Mouse (Mus musculus): Measurements from ENCODE around the gene Plvap.
A peak's percentile ranks its signal among the peaks of the same experiment; 100 is the strongest.

Plvap gene

DNA sequence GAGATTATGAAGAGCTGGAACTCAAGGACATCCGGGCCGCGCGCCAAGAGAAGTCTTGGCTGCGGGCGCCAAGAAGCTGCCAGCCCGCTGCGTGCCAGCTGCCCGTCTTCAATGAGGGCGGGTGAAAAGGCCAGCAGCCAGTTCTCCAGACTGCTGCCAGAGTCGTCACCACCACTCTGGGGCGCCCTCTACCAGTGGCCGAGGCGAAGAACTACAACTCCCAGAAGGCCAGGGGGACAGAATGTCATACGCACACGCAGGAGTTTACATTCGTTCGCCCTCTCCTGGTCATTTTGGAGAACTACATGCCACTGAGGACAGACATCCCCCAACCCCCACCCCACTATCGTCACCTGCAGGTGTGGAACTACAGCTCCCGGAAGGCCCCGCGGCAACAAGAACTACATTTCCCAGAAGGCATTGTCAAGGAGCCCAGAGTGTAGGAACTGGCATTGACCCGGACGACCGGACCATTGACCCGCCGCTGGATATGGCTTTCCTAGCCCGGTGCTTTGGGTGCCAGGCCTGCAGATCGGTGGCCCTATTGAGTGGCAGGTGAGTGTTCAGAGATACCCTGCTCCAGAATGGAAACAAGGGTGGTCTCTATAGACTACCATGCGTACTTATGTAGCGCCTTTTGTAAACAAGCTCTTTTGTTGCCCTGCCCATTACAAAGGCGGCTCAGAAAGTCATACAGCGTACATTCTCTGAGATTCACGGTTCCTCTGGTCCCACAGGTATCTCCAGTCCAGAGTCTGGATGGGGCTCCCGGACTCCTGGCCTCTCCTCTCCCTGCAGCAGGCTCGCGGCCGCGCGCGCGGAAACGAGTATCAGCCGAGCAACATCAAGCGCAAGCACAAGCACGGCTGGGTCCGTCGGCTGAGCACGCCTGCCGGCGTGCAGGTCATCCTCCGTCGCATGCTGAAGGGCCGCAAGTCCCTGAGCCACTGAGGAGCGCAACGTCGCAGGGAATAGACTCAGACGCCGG, 46.7 kb downstream of the Plvap start, which contains the start of gene Mrpl34:
Gene Mrpl34 (plus strand): TSS at position 447 of the 988 bp plus-strand sequence.
- DNase-seq = peak; percentile 100

DNA sequence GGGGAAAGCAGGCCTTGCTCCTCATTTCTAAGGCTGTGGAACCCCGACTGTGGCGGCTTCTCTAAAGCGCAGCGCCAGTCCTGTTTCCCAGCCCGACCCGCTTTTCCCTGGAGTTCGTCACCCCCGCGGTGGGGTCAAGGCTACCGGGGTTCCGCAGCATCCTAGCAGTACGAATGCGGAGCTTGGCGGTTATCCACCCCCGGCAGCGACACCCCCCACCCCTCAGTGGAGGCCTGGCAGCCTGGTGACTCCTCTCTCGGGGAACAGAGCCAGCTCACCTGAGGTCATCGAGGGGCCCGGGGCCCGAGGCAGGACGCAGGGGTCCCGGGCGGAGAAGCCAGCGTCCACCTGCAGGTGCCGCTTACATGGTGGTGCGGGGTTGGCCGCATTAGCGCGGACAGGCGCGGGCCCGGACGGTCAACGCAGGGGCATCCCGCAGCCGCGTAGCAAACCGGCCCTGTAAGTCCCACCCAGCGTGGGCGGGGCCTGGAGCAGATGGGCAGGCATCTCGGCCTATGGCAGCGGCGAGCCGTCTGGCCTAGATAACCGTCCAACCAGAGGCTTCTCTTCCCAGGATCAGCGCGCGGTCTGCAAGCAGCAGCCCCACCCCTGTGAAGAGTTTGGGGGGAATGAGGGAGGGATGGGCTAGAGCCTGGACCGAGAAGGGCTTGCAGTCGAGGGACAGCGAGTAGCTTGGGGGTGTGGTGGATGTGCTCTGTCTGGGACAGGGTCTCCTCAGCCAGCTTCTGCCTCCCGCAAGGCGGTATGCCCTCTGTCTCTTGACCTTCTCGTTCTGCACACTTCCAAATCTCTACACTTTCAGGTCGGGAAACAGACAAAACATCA, 48.1 kb downstream of the Plvap start, which contains the start of gene Abhd8:
Gene Abhd8 (minus strand): TSS at position 468 of the 846 bp plus-strand sequence.
- peak; percentile 100 for DNase-seq

- peak; percentile 98 for DNase-seq
Observed at GRCm38 (mm10) chr8:71462786-71463185, 48.8 kb downstream of the Plvap start.

GRCm38 (mm10) chr8:71462191-71462590, 49.4 kb downstream of the Plvap start:
- peak; percentile 91 for DNase-seq

- peak; percentile 92 for DNase-seq
Observed at GRCm38 (mm10) chr8:71461152-71461840, 50.3 kb downstream of the Plvap start.

- DNase-seq = peak; percentile 83
Observed at GRCm38 (mm10) chr8:71460716-71461115, 50.8 kb downstream of the Plvap start.

GRCm38 (mm10) chr8:71457659-71458270, 53.8 kb downstream of the Plvap start:
- DNase-seq = peak; percentile 90

- DNase-seq = peak; percentile 93
Observed at GRCm38 (mm10) chr8:71456906-71457305, 54.6 kb downstream of the Plvap start.

DNA sequence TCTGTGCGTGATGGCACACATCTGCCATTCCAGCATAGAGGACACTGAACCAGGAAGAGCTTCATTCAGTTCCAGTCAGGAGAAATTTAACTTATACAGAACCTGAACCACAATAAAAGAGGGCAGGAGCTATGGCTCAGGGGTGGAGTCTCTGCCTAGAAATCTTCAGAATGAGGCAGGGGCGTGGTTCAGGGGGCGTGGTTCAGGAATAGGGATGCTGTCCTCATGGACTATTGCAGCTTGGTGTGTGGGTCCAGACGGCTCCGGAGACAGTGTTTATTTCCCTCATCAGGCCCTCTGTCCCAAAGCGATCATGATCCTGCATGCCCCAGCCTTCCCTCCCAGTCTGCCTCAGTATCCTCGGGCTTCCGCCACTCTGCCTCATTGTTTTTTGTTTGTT, 56.9 kb downstream of the Plvap start:
- DNase-seq = peak; percentile 56

DNA sequence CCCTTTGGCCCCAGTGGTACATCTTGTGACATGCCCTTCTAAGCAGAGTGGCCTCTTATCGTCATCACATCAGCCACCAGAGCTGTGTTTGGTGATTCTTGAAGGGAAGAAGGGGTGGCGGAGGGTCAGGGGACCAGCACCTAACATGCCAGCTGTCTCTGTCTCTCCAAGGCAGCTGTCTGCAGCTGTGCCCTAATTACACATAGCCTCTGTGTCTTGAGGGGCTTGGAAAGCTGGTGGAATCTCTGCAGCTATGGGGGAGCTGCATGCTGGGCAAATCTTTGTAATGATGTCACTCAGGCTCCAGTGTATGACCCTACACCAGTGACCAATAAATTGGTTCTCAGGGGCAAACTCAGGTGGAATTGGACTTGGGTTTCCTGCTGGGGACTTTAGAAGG, 58.9 kb downstream of the Plvap start:
- peak; percentile 67 for DNase-seq

- DNase-seq = peak; percentile 61
Observed at GRCm38 (mm10) chr8:71451777-71452176, 59.8 kb downstream of the Plvap start.

GRCm38 (mm10) chr8:71451337-71451736, 60.2 kb downstream of the Plvap start:
- DNase-seq = no peak

All from heart, adult 11 months (tissue).